Mouse (Mus musculus) liver, embryonic 14.5 days (tissue): Measurements from ENCODE around the gene Zfp945.

Source experiments
- CTCF ChIP-seq: IDR thresholded peaks from 2 replicates; pipeline ENCODE4 v1.5.1; 2016; ENCODE audit warnings: antibody characterized with exemption, low read depth, control low read depth
- EP300 ChIP-seq: IDR thresholded peaks from 2 replicates; pipeline ENCODE4 v1.6.1; 2016; ENCODE audit warnings: antibody characterized with exemption, low read depth

GRCm38 (mm10) chr17:22821166-22821565, 45.8 kb downstream of the Zfp945 start:
- TF ChIP-seq CTCF = no peak
- TF ChIP-seq EP300 = no peak
